Comparison of ENCODE assay signal across 9 mouse cellular contexts in the genomic region with DNA sequence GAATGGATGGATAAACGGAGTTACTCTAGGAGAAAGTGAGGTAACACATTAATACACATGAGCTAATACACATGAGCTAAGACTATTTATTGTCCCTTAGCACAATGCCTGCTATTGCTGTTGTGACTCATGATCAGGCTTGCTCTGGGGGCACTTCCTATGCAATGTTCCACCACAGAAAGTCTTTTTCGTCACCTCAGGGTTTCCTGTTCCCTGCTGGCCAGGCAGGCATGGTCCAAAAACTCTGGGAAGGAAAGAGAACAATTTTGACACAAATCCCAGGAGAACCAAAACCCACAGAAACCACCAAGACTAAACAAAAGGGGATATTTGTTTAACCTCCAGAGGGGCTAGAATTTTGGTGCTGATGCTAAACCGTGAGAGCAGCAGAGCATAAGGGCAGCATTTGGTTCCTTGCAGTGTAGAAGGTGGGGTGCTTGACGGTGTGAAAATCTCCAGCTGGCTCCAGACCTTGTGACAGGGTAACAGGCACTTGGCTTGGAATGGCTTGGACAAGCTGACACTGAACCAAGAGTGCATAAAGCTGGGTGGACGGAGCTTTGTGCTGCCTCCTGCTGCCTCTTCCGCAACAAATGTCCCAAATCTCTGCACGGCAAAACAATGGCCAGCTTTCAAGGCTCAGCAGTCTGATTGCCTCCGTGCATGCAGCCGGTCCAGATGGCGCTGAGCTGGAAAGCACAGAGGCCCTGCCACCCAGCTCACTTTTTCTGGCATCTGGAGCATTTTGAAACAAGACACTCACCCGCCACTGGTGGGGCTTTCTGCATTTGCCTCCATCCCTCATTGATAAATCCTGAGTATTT. TPM values are rescaled to one million over a fixed set of nuclear protein-coding genes. Genes with fewer than 3 reads are reported as not detected.
A peak's percentile ranks its signal among the peaks of the same experiment; 100 is the strongest.
DNase-seq lines count a peak whose midpoint lies in the region; ATAC-seq lines count a peak whose summit lies in the region.
"Had no signal": no experiment of that assay in that cellular context is flagged by ENCODE, and none has a peak within 500 bp of the region (broad histone marks: within the 10 kb centered on the region; RNA-seq: fewer than 3 reads in every experiment).

No protein-coding gene starts in this region.

- H3K4me2 ChIP-seq in embryonic facial prominence, embryonic 15.5 days (replicated peaks): peak overlapping the region; percentile 9; the same call in 1 of the 2 replicates
- H3K4me2 ChIP-seq in limb, embryonic 15.5 days: no peak overlapping the region
- H3K4me2 ChIP-seq: liver, embryonic 13.5 days had no signal

- no peaks in the 10 kb centered on the region for H3K9me3 ChIP-seq in embryonic facial prominence, embryonic 15.5 days (replicated peaks)
- H3K9me3 ChIP-seq in limb, embryonic 15.5 days: no peaks in the 10 kb centered on the region
- H3K9me3 ChIP-seq: liver, embryonic 13.5 days had no signal

- 16% methylated on average over 11 of the region's 11 CpGs for WGBS in embryonic facial prominence, embryonic 15.5 days
- WGBS in limb, embryonic 15.5 days: 16% methylated on average over 11 of the region's 11 CpGs

- peak; percentile 57 for ATAC-seq in embryonic facial prominence, embryonic 15.5 days (ENCODE audit: insufficient number of reproducible peaks, low FRiP score, low TSS enrichment, low read depth)
- no peak for ATAC-seq in limb, embryonic 15.5 days (ENCODE audit: insufficient number of reproducible peaks, low FRiP score, low TSS enrichment, low read depth)

- no peak overlapping the region; the same call in 1 of the 2 replicates for H3K4me3 ChIP-seq in embryonic facial prominence, embryonic 15.5 days (replicated peaks)
- H3K4me3 ChIP-seq in limb, embryonic 15.5 days: no peak overlapping the region
- H3K4me3 ChIP-seq: liver, embryonic 13.5 days had no signal

- no peaks in the 10 kb centered on the region for H3K27me3 ChIP-seq in embryonic facial prominence, embryonic 15.5 days
- H3K27me3 ChIP-seq in limb, embryonic 15.5 days: no peaks in the 10 kb centered on the region

- DNase-seq in left cerebral cortex, adult 18-20 months (ENCODE audit: low spot score in 2 of 2): peak; percentile 53 to 62
- no peak for DNase-seq in left cerebral cortex, adult 11 months (ENCODE audit: low spot score)
- DNase-seq in brain, adult 2 months (ENCODE audit: low read depth, low spot score): peak; percentile 99
- peak; percentile 62 for DNase-seq in heart, postnatal 4 days
- peak; percentile 72 for DNase-seq in telencephalon, adult 2 months (ENCODE audit: low read depth, low spot score)
- no peak for DNase-seq in thymus, postnatal 14 days
- DNase-seq: liver, embryonic 13.5 days had no signal

- H3K9ac ChIP-seq in embryonic facial prominence, embryonic 15.5 days: no peak overlapping the region
- no peak overlapping the region for H3K9ac ChIP-seq in limb, embryonic 15.5 days
- H3K9ac ChIP-seq: liver, embryonic 13.5 days had no signal

- 0 out of 2 replicates have a peak, but pooled peaks cover 1% of the 10 kb centered on the region for H3K36me3 ChIP-seq in embryonic facial prominence, embryonic 15.5 days
- peaks cover 3% of the 10 kb centered on the region; the same call in 1 of the 2 replicates for H3K36me3 ChIP-seq in limb, embryonic 15.5 days
- H3K36me3 ChIP-seq: liver, embryonic 13.5 days had no signal

- H3K4me1 ChIP-seq in embryonic facial prominence, embryonic 15.5 days: peaks cover 30% of the 10 kb centered on the region
- H3K4me1 ChIP-seq in limb, embryonic 15.5 days: peaks cover 27% of the 10 kb centered on the region

- peak overlapping the region; percentile 83 for H3K27ac ChIP-seq in embryonic facial prominence, embryonic 15.5 days (replicated peaks)
- peak overlapping the region; percentile 70 for H3K27ac ChIP-seq in limb, embryonic 15.5 days
- H3K27ac ChIP-seq: liver, embryonic 13.5 days had no signal

RNA-seq across cellular contexts. Expression of a gene that starts 3.6 kb away (rescaled TPM):
- total RNA-seq in left cerebral cortex, adult 18-20 months (2021): 10 to 100 TPM; 11.4 to 14.3 TPM
- 16.2 and 16.8 TPM in 2 replicates for polyA plus RNA-seq in embryonic facial prominence, embryonic 15.5 days (2015; fragmentation: Nextera tagmentation; extraction: Ambion mirVana)
- total RNA-seq in heart, postnatal 4 days (2021): 1 to 10 TPM; 6.1 to 9.5 TPM
- 15.5 and 17.1 TPM in 2 replicates for polyA plus RNA-seq in limb, embryonic 15.5 days (2015; fragmentation: Nextera tagmentation; extraction: Ambion mirVana)

RNA-seq across cellular contexts. Expression of a gene that starts 6.0 kb away (rescaled TPM):
- total RNA-seq in left cerebral cortex, adult 18-20 months (2021): 10 to 100 TPM; 60.1 to 63.2 TPM
- polyA plus RNA-seq in embryonic facial prominence, embryonic 15.5 days (2015; fragmentation: Nextera tagmentation; extraction: Ambion mirVana): 88.8 and 94.7 TPM in 2 replicates
- total RNA-seq in heart, postnatal 4 days (2021): 10 to 100 TPM; 22.3 to 24.4 TPM
- polyA plus RNA-seq in limb, embryonic 15.5 days (2015; fragmentation: Nextera tagmentation; extraction: Ambion mirVana): 85.4 and 88.3 TPM in 2 replicates

RNA-seq across cellular contexts. Expression of a gene that starts 11.7 kb away (rescaled TPM):
- total RNA-seq in left cerebral cortex, adult 18-20 months (2021): 100 to 1,000 TPM; 131 to 147 TPM
- 1.3 and 1.5 TPM in 2 replicates for polyA plus RNA-seq in embryonic facial prominence, embryonic 15.5 days (2015; fragmentation: Nextera tagmentation; extraction: Ambion mirVana)
- total RNA-seq in heart, postnatal 4 days (2021): under 1 TPM; 0.52 to 0.91 TPM
- polyA plus RNA-seq in limb, embryonic 15.5 days (2015; fragmentation: Nextera tagmentation; extraction: Ambion mirVana): 0.46 and 0.60 TPM in 2 replicates

RNA-seq across cellular contexts. Expression of a gene that starts 12.7 kb away (rescaled TPM):
- total RNA-seq in left cerebral cortex, adult 18-20 months (2021): 10 to 100 TPM; 43.6 to 47.2 TPM
- polyA plus RNA-seq in embryonic facial prominence, embryonic 15.5 days (2015; fragmentation: Nextera tagmentation; extraction: Ambion mirVana): 27.5 and 28.3 TPM in 2 replicates
- total RNA-seq in heart, postnatal 4 days (2021): 10 to 100 TPM; 37.8 to 41.8 TPM
- 26.8 and 29.9 TPM in 2 replicates for polyA plus RNA-seq in limb, embryonic 15.5 days (2015; fragmentation: Nextera tagmentation; extraction: Ambion mirVana)

RNA-seq across cellular contexts. Expression of a gene that starts 25.2 kb away (rescaled TPM):
- total RNA-seq in left cerebral cortex, adult 18-20 months (2021): 1 to 10 TPM; 3.2 to 3.4 TPM
- 11.2 and 13.2 TPM in 2 replicates for polyA plus RNA-seq in embryonic facial prominence, embryonic 15.5 days (2015; fragmentation: Nextera tagmentation; extraction: Ambion mirVana)
- total RNA-seq in heart, postnatal 4 days (2021): 1 to 10 TPM; 2.5 to 3.4 TPM
- 8.3 and 13.4 TPM in 2 replicates for polyA plus RNA-seq in limb, embryonic 15.5 days (2015; fragmentation: Nextera tagmentation; extraction: Ambion mirVana)

Comparison
In these comparisons a context has a peak if more than half of its experiments do, and no peak if none do; other contexts are left out.
1. DNase-seq: peak in left cerebral cortex, adult 18-20 months (2 of 2), brain, adult 2 months (single experiment), heart, postnatal 4 days (single experiment) and telencephalon, adult 2 months (single experiment); none in left cerebral cortex, adult 11 months (single experiment) and thymus, postnatal 14 days (single experiment).
2. RNA of a gene that starts 11.7 kb away (total RNA-seq): 131 to 147 TPM in left cerebral cortex, adult 18-20 months; 0.52 to 0.91 TPM in heart, postnatal 4 days; every median in the first group is over 10 times any median in the second.